Mouse (Mus musculus): ENCODE results near the gene Tardbp.

DNA sequence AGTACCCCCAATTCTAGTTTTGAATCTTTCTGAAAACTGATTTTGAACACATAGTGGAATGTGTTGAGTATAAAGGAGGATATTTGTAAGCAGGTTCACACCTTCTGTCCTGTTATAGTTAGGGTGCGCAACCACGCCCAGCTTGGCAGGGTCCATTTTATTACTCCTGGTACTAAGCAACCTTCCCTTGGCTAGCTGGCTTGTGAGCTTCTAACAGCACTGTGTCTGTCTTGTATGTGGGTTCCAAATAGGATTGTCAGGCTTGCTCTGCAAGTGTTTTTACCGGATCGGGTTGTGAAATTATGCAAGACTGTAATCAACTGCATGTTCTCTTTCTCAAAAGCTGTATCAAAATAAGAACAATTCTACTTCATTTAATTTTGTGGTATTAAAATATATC lies 4.3 kb downstream of the Tardbp start:
- TF ChIP-seq POLR2A (IDR thresholded peaks at IDR 0.05; ENCODE audit: insufficient read length, low read depth) (no peak), E2F4 (IDR thresholded peaks at IDR 0.05; ENCODE audit: insufficient read depth) (no peak), MYOD1 (IDR thresholded peaks at IDR 0.05; ENCODE audit: control insufficient read depth in 1 of 3, insufficient read length in 2 of 3, low read depth in 2 of 3) (no peak), MAX (IDR thresholded peaks at IDR 0.05; ENCODE audit: low read depth) (no peak), TCF12 (IDR thresholded peaks at IDR 0.05; ENCODE audit: insufficient read depth, poor library complexity, severe bottlenecking) (no peak), SRF (IDR thresholded peaks at IDR 0.05; ENCODE audit: control insufficient read depth, insufficient read length, low read depth) (no peak), CEBPB (IDR thresholded peaks at IDR 0.05; ENCODE audit: insufficient read depth, poor library complexity, severe bottlenecking) (no peak), USF1 (IDR thresholded peaks at IDR 0.05; ENCODE audit: low read depth) (no peak), POLR2AphosphoS2 (IDR thresholded peaks at IDR 0.05; ENCODE audit: insufficient read length, low read depth) (no peak), REST (IDR thresholded peaks at IDR 0.05; ENCODE audit: insufficient read depth, insufficient read length) (no peak)
